Mouse (Mus musculus): ENCODE data around the gene Gm11114. TPM values are rescaled to one million over a fixed set of nuclear protein-coding genes. Genes with fewer than 3 reads are reported as not detected.

Gene Gm11114
- polyA plus RNA-seq, 1 experiment = not detected

DNA sequence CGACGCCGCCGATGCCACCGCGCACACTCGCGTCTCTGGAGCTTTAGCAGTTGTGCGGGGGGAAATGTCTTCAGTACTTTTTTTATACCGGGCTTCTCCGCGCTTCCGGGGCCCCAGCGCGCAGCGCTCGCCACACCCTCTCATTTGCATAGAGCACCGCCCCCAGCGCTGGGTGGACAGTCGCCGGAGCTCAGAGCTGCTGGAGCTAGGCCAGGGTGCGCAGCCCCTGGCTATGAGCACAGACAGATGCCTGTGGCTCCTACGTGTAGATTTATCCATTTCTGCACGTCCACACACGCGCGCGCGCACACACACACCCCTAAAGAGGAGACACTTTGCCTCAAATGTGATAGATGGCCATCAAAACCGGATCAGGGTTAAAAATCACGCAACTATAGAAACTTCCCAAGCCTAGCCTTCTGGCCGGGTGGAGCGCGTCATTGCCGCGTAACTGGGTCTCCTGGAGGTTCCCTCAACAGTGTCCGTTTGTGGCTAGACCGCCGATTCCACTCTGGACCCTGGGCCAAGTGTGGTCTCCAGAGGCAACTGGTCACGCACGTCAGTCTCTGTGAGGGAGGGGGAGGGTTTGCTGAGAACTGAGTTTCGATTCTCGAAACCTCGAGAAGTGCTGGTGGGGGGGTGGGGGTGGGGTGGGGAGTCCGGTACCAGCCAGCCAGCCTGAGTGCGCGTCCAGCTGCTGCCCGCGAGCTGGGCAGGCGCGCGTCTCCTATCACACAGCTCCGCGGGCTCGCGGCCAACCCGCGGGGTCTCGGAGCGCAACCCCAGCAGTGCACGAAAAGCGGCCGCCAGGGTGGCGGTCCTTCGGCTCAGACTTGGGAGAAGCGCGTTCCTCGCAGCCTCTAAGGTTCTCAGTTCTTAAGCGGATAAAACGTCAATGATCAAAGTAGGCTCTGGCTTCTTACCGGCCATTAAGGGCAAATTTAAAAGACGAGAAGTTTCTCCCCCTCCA is 15.0 kb downstream of the Gm11114 start, which contains the start of gene Tent5a:
TSS of gene Tent5a (minus strand) at position 107 of the 970 bp plus-strand sequence.
- peak within 1 kb of the TSS; percentile 30 for H3K4me3 ChIP-seq (ENCODE audit: insufficient read depth, poor library complexity, severe bottlenecking)
- H3ac ChIP-seq (ENCODE audit: control insufficient read depth, insufficient read length, low read depth) = peak within 1 kb of the TSS; percentile 57
- no peaks in the 10 kb centered on the region for H3K79me3 ChIP-seq (ENCODE audit: low read depth)
- H3K79me2 ChIP-seq (ENCODE audit: control insufficient read depth, insufficient read depth) = no peaks in the 10 kb centered on the region
- H3K36me3 ChIP-seq (ENCODE audit: control insufficient read depth, insufficient read depth) = no peaks in the 10 kb centered on the region
- no peaks in the 10 kb centered on the region for H3K27me3 ChIP-seq (ENCODE audit: control insufficient read depth, insufficient read depth, insufficient read length)
- TF ChIP-seq MYOD1 (IDR thresholded peaks at IDR 0.05; ENCODE audit: control insufficient read depth, insufficient read length, low read depth) (no peak), MYOG (IDR thresholded peaks at IDR 0.05; ENCODE audit: control insufficient read depth, extremely low read depth, insufficient read length) (no peak), USF1 (IDR thresholded peaks at IDR 0.05; ENCODE audit: low read depth) (no peak), CEBPB (IDR thresholded peaks at IDR 0.05; ENCODE audit: low read depth) (no peak), FOSL1 (IDR thresholded peaks at IDR 0.05; ENCODE audit: insufficient read depth, low read length, poor library complexity, severe bottlenecking) (no peak)

DNA sequence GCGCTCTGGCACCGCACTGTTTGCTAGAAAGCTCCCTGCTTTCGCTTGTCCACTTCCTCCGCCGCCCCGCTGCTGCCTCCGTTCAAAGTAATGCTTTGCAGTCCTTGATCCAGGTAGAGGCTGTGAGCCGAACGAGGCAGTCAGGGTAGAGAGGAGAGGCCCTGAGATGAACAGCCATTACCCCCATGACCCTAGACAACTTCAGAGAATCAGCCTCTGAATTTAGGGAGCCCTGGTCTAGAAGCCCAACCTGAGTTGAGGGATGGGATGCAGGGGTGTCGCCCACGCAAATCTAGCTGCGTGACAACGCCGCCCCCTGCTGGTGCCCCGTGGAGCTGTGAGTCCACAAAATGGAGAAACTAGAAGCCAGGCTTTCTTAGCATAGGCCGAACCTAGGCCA is 15.7 kb downstream of the Gm11114 start:
- no peaks in the 10 kb centered on the region for H3K36me3 ChIP-seq (ENCODE audit: control insufficient read depth, insufficient read depth)
- no peaks in the 10 kb centered on the region for H3K79me2 ChIP-seq (ENCODE audit: control insufficient read depth, insufficient read depth)
- no peaks in the 10 kb centered on the region for H3K79me3 ChIP-seq (ENCODE audit: low read depth)
- no peak overlapping the region for H3ac ChIP-seq (ENCODE audit: control insufficient read depth, insufficient read length, low read depth)
- H3K27me3 ChIP-seq (ENCODE audit: control insufficient read depth, insufficient read depth, insufficient read length) = no peaks in the 10 kb centered on the region
- TF ChIP-seq MYOG (IDR thresholded peaks at IDR 0.05; ENCODE audit: control insufficient read depth, extremely low read depth, insufficient read length) (no peak), CTCF (IDR thresholded peaks at IDR 0.05; ENCODE audit: control insufficient read depth, insufficient read depth, insufficient read length) (peak; percentile 85), USF1 (IDR thresholded peaks at IDR 0.05; ENCODE audit: low read depth) (no peak), MYOD1 (IDR thresholded peaks at IDR 0.05; ENCODE audit: control insufficient read depth, insufficient read length, low read depth) (no peak), CEBPB (IDR thresholded peaks at IDR 0.05; ENCODE audit: low read depth) (no peak)
- peak overlapping the region; percentile 30 for H3K4me3 ChIP-seq (ENCODE audit: insufficient read depth, poor library complexity, severe bottlenecking)

DNA sequence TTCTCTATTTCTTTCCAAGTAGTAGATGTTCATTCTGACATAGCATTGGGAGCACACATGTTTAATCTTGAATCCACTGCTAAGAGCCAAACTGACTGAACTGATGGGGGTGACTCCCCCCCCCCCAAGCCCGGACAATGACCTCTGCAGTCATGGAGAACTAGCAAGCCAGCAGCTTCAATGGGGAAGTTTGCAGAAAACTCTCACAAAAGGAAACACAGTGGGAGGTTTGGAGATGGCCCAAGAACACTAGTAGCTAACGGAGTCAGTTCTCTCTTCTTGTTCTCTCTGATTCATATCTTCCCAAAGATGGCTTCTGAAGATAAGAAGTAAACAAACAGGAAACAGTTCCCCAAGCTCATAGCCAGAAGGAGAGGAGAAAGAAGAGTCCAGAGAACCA is 18.9 kb downstream of the Gm11114 start:
- Histone ChIP-seq H3K27me3 (ENCODE audit: control insufficient read depth, insufficient read depth, insufficient read length) (no peaks in the 10 kb centered on the region), H3K36me3 (ENCODE audit: control insufficient read depth, insufficient read depth) (no peaks in the 10 kb centered on the region), H3ac (ENCODE audit: control insufficient read depth, insufficient read length, low read depth) (no peak overlapping the region), H3K4me3 (ENCODE audit: insufficient read depth, poor library complexity, severe bottlenecking) (no peak overlapping the region), H3K79me2 (ENCODE audit: control insufficient read depth, insufficient read depth) (no peaks in the 10 kb centered on the region), H3K79me3 (ENCODE audit: low read depth) (no peaks in the 10 kb centered on the region)
- TF ChIP-seq FOSL1 (IDR thresholded peaks at IDR 0.05; ENCODE audit: insufficient read depth, low read length, poor library complexity, severe bottlenecking) (no peak), MYOD1 (IDR thresholded peaks at IDR 0.05; ENCODE audit: control insufficient read depth, insufficient read length, low read depth) (no peak), USF1 (IDR thresholded peaks at IDR 0.05; ENCODE audit: low read depth) (no peak), MYOG (IDR thresholded peaks at IDR 0.05; ENCODE audit: control insufficient read depth, extremely low read depth, insufficient read length) (no peak), MAX (IDR thresholded peaks at IDR 0.05) (no peak), CTCF (IDR thresholded peaks at IDR 0.05; ENCODE audit: control insufficient read depth, insufficient read depth, insufficient read length) (no peak), CEBPB (IDR thresholded peaks at IDR 0.05; ENCODE audit: low read depth) (no peak)

DNA sequence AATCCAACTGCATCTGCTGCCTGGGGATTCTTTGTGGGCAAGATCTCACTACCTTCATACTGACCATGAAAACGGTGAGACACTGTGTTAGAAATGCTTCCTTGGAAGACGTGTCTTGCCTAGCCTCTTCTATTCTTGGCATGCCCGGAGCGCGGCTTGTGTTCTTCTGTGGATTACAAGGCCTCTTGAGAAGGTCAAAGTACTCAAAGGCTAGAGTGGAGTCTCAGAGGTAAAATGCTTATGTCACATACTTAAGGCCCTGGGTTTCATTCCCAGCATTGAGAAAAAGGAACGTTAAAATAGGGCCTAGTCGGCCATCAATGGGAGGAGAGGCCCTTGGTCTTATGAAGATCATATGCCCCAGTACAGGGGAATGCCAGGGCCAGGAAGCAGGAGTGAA is 23.5 kb downstream of the Gm11114 start:
- Histone ChIP-seq H3K79me3 (ENCODE audit: low read depth) (no peaks in the 10 kb centered on the region), H3K36me3 (ENCODE audit: control insufficient read depth, insufficient read depth) (no peaks in the 10 kb centered on the region), H3K4me3 (ENCODE audit: insufficient read depth, poor library complexity, severe bottlenecking) (no peak overlapping the region), H3ac (ENCODE audit: control insufficient read depth, insufficient read length, low read depth) (no peak overlapping the region), H3K27me3 (ENCODE audit: control insufficient read depth, insufficient read depth, insufficient read length) (no peaks in the 10 kb centered on the region), H3K79me2 (ENCODE audit: control insufficient read depth, insufficient read depth) (no peaks in the 10 kb centered on the region)
- TF ChIP-seq MYOD1 (IDR thresholded peaks at IDR 0.05; ENCODE audit: control insufficient read depth, insufficient read length, low read depth) = no peak
- no peak for TF ChIP-seq MAX (IDR thresholded peaks at IDR 0.05)
- TF ChIP-seq CTCF (IDR thresholded peaks at IDR 0.05; ENCODE audit: control insufficient read depth, insufficient read depth, insufficient read length) = no peak
- no peak for TF ChIP-seq FOSL1 (IDR thresholded peaks at IDR 0.05; ENCODE audit: insufficient read depth, low read length, poor library complexity, severe bottlenecking)
- TF ChIP-seq MYOG (IDR thresholded peaks at IDR 0.05; ENCODE audit: control insufficient read depth, extremely low read depth, insufficient read length) = no peak
- TF ChIP-seq CEBPB (IDR thresholded peaks at IDR 0.05; ENCODE audit: low read depth) = no peak
- TF ChIP-seq USF1 (IDR thresholded peaks at IDR 0.05; ENCODE audit: low read depth) = no peak

DNA sequence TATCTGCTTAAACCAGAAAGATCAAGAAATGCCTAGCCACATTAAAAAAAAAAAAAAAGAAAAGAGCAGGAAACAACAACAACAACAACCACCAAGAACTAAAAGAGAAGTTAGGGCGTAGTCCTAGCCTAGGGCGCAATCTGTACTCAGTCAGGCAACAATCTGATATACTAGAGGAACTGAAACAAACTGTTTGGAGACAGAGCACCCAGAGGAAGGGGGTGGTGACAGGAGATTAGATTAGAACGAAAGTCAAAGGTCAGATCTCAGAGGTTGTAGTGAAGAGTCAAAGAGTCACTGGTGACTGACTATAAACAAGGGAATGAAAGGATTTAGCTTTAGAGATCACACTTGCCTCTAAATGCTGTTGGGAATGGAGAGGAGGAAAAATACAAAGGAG is 27.7 kb downstream of the Gm11114 start:
- Histone ChIP-seq H3K79me2 (ENCODE audit: control insufficient read depth, insufficient read depth) (no peaks in the 10 kb centered on the region), H3ac (ENCODE audit: control insufficient read depth, insufficient read length, low read depth) (no peak overlapping the region), H3K79me3 (ENCODE audit: low read depth) (no peaks in the 10 kb centered on the region), H3K36me3 (ENCODE audit: control insufficient read depth, insufficient read depth) (no peaks in the 10 kb centered on the region), H3K27me3 (ENCODE audit: control insufficient read depth, insufficient read depth, insufficient read length) (no peaks in the 10 kb centered on the region), H3K4me3 (ENCODE audit: insufficient read depth, poor library complexity, severe bottlenecking) (no peak overlapping the region)
- TF ChIP-seq FOSL1 (IDR thresholded peaks at IDR 0.05; ENCODE audit: insufficient read depth, low read length, poor library complexity, severe bottlenecking) (no peak), USF1 (IDR thresholded peaks at IDR 0.05; ENCODE audit: low read depth) (no peak), CTCF (IDR thresholded peaks at IDR 0.05; ENCODE audit: control insufficient read depth, insufficient read depth, insufficient read length) (no peak), MYOD1 (IDR thresholded peaks at IDR 0.05; ENCODE audit: control insufficient read depth, insufficient read length, low read depth) (no peak), MAX (IDR thresholded peaks at IDR 0.05) (no peak), MYOG (IDR thresholded peaks at IDR 0.05; ENCODE audit: control insufficient read depth, extremely low read depth, insufficient read length) (no peak), CEBPB (IDR thresholded peaks at IDR 0.05; ENCODE audit: low read depth) (no peak)
